Comparison of ENCODE assay signal across 28 mouse cellular contexts in genomic region chr1:36321164-36321563, GRCm38 (mm10). TPM values are rescaled to one million over a fixed set of nuclear protein-coding genes. Genes with fewer than 3 reads are reported as not detected.
A peak's percentile ranks its signal among the peaks of the same experiment; 100 is the strongest.
DNase-seq lines count a peak whose midpoint lies in the region; ATAC-seq lines count a peak whose summit lies in the region.
"Had no signal": no experiment of that assay in that cellular context is flagged by ENCODE, and none has a peak within 500 bp of the region (broad histone marks: within the 10 kb centered on the region; RNA-seq: fewer than 3 reads in every experiment).

No protein-coding gene starts in this region.

- H3K4me1 ChIP-seq in forebrain, embryonic 13.5 days, result no peaks in the 10 kb centered on the region
- H3K4me1 ChIP-seq: hindbrain, embryonic 12.5 days; neural tube, embryonic 13.5 days had no signal

- H3K4me3 ChIP-seq in forebrain, embryonic 13.5 days, result no peak overlapping the region
- H3K4me3 ChIP-seq: embryonic facial prominence, embryonic 10.5 days; embryonic facial prominence, embryonic 15.5 days; forebrain, embryonic 15.5 days; hindbrain, embryonic 12.5 days; limb, embryonic 13.5 days; lung, embryonic 15.5 days; midbrain, embryonic 10.5 days; neural tube, embryonic 13.5 days had no signal

- ATAC-seq in erythroid progenitor cell, adult 5-6 weeks (replicated peaks; ENCODE audit: low FRiP score, poor library complexity, severe bottlenecking), result no peak
- no peak for ATAC-seq in forebrain, embryonic 13.5 days
- ATAC-seq: forebrain, embryonic 15.5 days had no signal

- no peak overlapping the region for H3K27ac ChIP-seq in forebrain, embryonic 13.5 days
- H3K27ac ChIP-seq: embryonic facial prominence, embryonic 10.5 days; embryonic facial prominence, embryonic 15.5 days; forebrain, embryonic 15.5 days; hindbrain, embryonic 12.5 days; limb, embryonic 13.5 days; lung, embryonic 15.5 days; midbrain, embryonic 10.5 days; neural tube, embryonic 13.5 days had no signal

- 87% methylated on average over 2 of the region's 2 CpGs for WGBS in forebrain, embryonic 13.5 days

- peak; percentile 68 for DNase-seq in cerebellum, adult 11-12 months
- no peak for DNase-seq in cerebellum, adult 11 months
- DNase-seq in brain, adult 2 months (ENCODE audit: low read depth, low spot score), result peak; percentile 70
- DNase-seq in cerebellum, adult 9-10 months, result peak; percentile 66
- peak; percentile 47 to 58 for DNase-seq in cerebellum, postnatal 36 days
- DNase-seq: adrenal gland, adult 8-10 months; heart, adult 18-20 months; heart, postnatal 36 days; right cerebral cortex, postnatal 4 days had no signal

- no peaks in the 10 kb centered on the region for H3K9me3 ChIP-seq in forebrain, embryonic 13.5 days (replicated peaks)
- H3K9me3 ChIP-seq: embryonic facial prominence, embryonic 10.5 days; embryonic facial prominence, embryonic 15.5 days; forebrain, embryonic 15.5 days; G1E; hindbrain, embryonic 12.5 days; limb, embryonic 13.5 days; lung, embryonic 15.5 days; midbrain, embryonic 10.5 days; neural tube, embryonic 13.5 days had no signal

- H3K27me3 ChIP-seq in forebrain, embryonic 13.5 days, result no peaks in the 10 kb centered on the region
- H3K27me3 ChIP-seq: embryonic facial prominence, embryonic 15.5 days; forebrain, embryonic 15.5 days; hindbrain, embryonic 12.5 days; limb, embryonic 13.5 days; lung, embryonic 15.5 days; neural tube, embryonic 13.5 days had no signal

- no peak overlapping the region for H3K9ac ChIP-seq in forebrain, embryonic 13.5 days
- H3K9ac ChIP-seq: embryonic facial prominence, embryonic 15.5 days; forebrain, embryonic 15.5 days; hindbrain, embryonic 12.5 days; limb, embryonic 13.5 days; lung, embryonic 15.5 days; neural tube, embryonic 13.5 days had no signal

- H3K36me3 ChIP-seq in forebrain, embryonic 13.5 days (ENCODE audit: poor library complexity, severe bottlenecking), result 0 out of 2 replicates have a peak, but pooled peaks cover 5% of the 10 kb centered on the region
- H3K36me3 ChIP-seq: forebrain, embryonic 15.5 days; lung, embryonic 15.5 days had no signal

- no peak overlapping the region for H3K4me2 ChIP-seq in forebrain, embryonic 13.5 days
- H3K4me2 ChIP-seq: embryonic facial prominence, embryonic 15.5 days; forebrain, embryonic 15.5 days; heart, embryonic 11.5 days; hindbrain, embryonic 12.5 days; limb, embryonic 13.5 days; liver, embryonic 11.5 days; lung, embryonic 15.5 days; neural tube, embryonic 13.5 days had no signal

RNA-seq across cellular contexts. Expression of gene Arid5a, which starts 13.6 kb away (rescaled TPM):
- 2.9 and 9.2 TPM in 2 replicates for total RNA-seq in erythroid progenitor cell, adult 5-6 weeks (2015; ENCODE audit: low replicate concordance)
- 0.53 and 2.1 TPM in 2 replicates for total RNA-seq in erythroid progenitor cell, adult 5-6 weeks (2017; ENCODE audit: low replicate concordance)
- polyA plus RNA-seq in forebrain, embryonic 13.5 days (2015; fragmentation: Nextera tagmentation; extraction: Ambion mirVana), result 1.5 and 2.2 TPM in 2 replicates

RNA-seq across cellular contexts. Expression of gene Neurl3, which starts 46.7 kb away (rescaled TPM):
- total RNA-seq in erythroid progenitor cell, adult 5-6 weeks (2015; ENCODE audit: low replicate concordance), result 6.1 and 7.1 TPM in 2 replicates
- 4.7 and 10.0 TPM in 2 replicates for total RNA-seq in erythroid progenitor cell, adult 5-6 weeks (2017; ENCODE audit: low replicate concordance)
- 0.32 and 0.43 TPM in 2 replicates for polyA plus RNA-seq in forebrain, embryonic 13.5 days (2015; fragmentation: Nextera tagmentation; extraction: Ambion mirVana)

RNA-seq across cellular contexts. Expression of gene Kansl3, which starts 47.8 kb away (rescaled TPM):
- 13.3 and 16.3 TPM in 2 replicates for total RNA-seq in erythroid progenitor cell, adult 5-6 weeks (2015; ENCODE audit: low replicate concordance)
- 23.2 and 27.2 TPM in 2 replicates for total RNA-seq in erythroid progenitor cell, adult 5-6 weeks (2017; ENCODE audit: low replicate concordance)
- 34.2 and 39.0 TPM in 2 replicates for polyA plus RNA-seq in forebrain, embryonic 13.5 days (2015; fragmentation: Nextera tagmentation; extraction: Ambion mirVana)

RNA-seq across cellular contexts. Expression of gene Fer1l5, which starts 50.9 kb away (rescaled TPM):
- not detected in 2 replicates for total RNA-seq in erythroid progenitor cell, adult 5-6 weeks (2015; ENCODE audit: low replicate concordance)
- not detected in 2 replicates for total RNA-seq in erythroid progenitor cell, adult 5-6 weeks (2017; ENCODE audit: low replicate concordance)
- polyA plus RNA-seq in forebrain, embryonic 13.5 days (2015; fragmentation: Nextera tagmentation; extraction: Ambion mirVana), result 1.1 and 1.7 TPM in 2 replicates
- total RNA-seq: common myeloid progenitor, adult 5-6 weeks; G1E; gastrocnemius, adult 8-10 months; heart, adult 18-20 months; heart, postnatal 36 days; layer of hippocampus, postnatal 14 days; left cerebral cortex, adult 8-10 months; left cerebral cortex, postnatal 36 days; midbrain, postnatal 0 days had no signal
- polyA plus RNA-seq: G1E had no signal
